Mouse (Mus musculus): ENCODE data around the gene Kcnq4. TPM values are rescaled to one million over a fixed set of nuclear protein-coding genes. Genes with fewer than 3 reads are reported as not detected.

The Kcnq4 gene
- total RNA-seq, 2 experiments from 2014 or later: 13.4 to 14.5 TPM

DNA sequence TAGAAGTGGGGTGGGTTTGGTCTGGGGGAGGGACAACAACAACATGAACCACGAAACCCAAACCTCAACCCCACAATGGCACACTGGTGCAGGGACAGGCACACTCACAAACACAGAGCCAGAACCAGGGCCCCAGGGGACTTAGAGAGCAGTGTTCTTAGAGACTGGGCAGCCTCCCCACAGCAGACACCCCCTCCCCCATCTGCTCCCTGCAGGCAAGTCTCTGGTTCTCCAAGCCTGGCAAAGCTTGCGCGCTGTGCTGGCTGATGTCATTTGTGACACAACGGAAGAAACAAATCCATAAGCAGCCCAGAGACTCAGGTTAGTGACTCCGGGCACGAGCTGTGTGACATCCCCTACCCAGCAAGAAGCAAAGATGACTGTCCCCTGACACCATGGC lies 7.1 kb downstream of the Kcnq4 start:
- DNase-seq: peak; percentile 69
- intact Hi-C loops (cut with DNase I): no loop called here
- Histone ChIP-seq H3K27ac (peak overlapping the region; percentile 12; the same call in 1 of the 2 replicates), H3K4me3 (no peak overlapping the region)
- TF ChIP-seq CTCF (IDR thresholded peaks at IDR 0.05): no peak

DNA sequence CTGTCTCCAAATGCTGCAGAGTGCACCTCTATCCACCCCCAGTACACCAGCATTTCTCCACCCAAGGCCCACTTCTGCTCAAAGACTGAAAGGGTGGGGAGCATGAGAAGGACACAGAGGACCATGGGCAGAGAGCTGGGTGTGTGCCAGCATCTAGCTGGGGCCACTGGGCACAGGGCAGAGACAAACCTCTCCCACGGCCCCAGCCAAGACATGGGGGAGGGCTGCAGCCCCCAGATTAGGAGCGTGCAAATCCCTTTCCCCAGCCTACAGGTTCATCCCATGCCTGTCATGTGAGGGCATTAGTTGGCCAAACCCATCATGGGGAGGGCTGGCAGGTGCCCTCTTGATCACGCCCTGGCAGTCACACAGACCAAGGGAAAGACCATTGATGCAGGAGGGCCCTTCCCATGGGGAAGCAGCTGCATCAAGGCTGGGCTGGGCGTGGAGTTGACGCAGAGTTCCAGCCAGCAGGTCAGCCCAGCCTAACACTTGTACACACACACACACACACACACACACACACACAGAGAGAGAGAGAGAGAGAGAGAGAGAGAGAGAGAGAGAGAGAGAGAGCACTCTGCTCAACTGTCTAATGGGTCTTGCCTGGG lies 14.3 kb downstream of the Kcnq4 start:
- TF ChIP-seq CTCF (IDR thresholded peaks at IDR 0.05): no peak
- no peak overlapping the region for H3K27ac ChIP-seq

DNA sequence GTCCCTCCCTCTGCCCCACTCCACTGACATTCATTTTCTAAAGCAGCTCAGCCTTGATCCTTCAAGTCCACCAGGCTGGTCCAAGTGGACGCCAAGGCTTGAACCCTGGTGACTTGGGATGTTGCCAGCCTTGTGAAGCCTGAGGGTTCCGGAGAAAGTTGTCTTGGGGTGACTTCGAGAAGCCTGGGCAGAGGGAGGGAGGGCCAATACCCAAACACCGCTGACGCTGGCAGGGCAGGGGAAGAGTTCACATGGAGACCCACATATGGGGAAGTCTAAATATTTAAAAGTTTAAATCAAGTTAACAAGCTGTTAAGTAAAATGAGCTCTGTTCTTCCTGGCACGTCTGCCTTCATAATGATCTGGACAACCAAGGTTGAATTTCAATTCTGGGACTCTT lies 15.7 kb downstream of the Kcnq4 start:
- Histone ChIP-seq H3K4me3 (no peak overlapping the region), H3K27ac (no peak overlapping the region)
- no peak for TF ChIP-seq CTCF (IDR thresholded peaks at IDR 0.05)
- intact Hi-C loops (cut with DNase I): no loop called here
- DNase-seq: no peak

More for the DNA sequence above, 14.3 kb downstream of the Kcnq4 start:
- no peak for DNase-seq
- no peak overlapping the region for H3K4me3 ChIP-seq
- intact Hi-C loops (cut with DNase I): no loop called here

DNA sequence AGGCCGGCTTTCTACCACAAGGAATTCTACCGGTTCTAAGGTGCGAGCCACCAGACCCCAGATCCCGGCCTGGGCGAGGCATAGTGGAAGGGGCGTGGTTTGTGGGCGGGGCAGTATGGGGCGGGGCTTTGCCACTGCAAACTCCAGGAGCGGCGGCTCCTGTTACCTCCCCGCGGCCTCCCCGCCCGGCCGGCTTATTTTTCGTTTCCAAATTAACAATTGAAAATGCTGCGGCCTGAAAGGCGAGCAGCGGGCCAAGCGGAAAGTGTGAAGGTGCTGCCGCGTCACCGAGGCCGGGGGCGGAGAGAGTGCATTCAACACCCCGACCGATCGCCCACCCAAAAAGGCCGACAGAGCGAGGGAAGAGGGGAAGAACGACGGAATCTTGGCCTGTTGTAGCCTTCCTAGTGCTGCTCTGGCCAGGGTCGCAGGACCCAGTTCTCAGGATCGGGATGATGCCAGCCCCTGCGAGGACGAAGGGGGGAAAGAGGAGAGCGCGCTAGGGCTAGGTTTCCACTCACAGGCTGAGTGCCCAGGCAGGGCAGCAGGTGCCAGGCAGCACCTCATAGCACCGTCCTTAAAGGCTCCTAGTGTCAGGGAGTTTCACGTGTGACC lies 17.3 kb downstream of the Kcnq4 start:
- TF ChIP-seq CTCF (IDR thresholded peaks at IDR 0.05): no peak
- peak; percentile 88 for DNase-seq
- peak overlapping the region; percentile 70 for H3K4me3 ChIP-seq
- peak overlapping the region; percentile 92 for H3K27ac ChIP-seq
- intact Hi-C loops (cut with DNase I): no loop called here

DNA sequence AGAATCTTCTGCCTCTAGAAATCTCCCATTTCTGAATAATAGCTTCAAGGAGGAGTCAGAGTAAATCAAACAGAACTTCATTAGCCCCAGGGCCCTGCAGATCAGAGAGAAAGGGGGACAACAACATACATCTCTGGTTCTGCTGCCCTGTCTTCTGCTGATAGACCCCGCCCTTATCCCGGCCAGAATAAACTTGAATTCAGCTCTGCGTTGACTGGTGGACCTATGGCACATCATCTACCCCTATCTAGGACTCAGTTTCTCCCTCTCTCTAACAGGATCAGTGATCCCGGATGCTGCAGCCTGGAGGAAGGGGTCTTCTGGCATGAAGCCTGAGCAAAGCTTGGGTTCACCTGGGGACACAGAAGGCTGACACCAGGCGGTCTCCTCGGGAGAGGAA lies 17.8 kb downstream of the Kcnq4 start:
- DNase-seq: no peak
- peak overlapping the region; percentile 70 for H3K4me3 ChIP-seq
- H3K27ac ChIP-seq: peak overlapping the region; percentile 92
- no peak for TF ChIP-seq CTCF (IDR thresholded peaks at IDR 0.05)
- intact Hi-C loops (cut with DNase I): no loop called here

DNA sequence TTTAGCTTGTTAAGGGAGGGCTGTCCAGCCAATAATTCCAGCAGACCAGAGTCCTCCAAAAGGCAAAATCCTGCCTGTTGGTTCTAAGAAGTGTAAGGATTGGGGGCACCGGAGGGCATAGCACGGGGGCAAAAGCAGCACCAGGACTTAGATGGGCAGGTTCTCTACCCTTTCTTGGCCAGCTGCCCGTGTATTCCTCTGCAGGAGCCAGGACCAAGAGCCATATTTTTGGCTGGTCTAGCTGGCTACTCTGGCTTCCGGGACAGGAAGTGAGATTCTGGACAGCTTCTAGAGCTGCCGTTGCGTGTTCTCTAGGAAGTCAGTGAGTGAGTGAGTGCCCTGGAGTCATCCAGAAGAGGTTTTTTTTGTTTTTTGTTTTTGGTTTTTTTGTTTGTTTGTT lies 18.3 kb downstream of the Kcnq4 start:
- Histone ChIP-seq H3K27ac (peak overlapping the region; percentile 92), H3K4me3 (no peak overlapping the region; the same call in 1 of the 2 replicates)
- peak; percentile 71 for DNase-seq
- TF ChIP-seq CTCF (IDR thresholded peaks at IDR 0.05): no peak
- intact Hi-C loops (cut with DNase I): no loop called here

DNA sequence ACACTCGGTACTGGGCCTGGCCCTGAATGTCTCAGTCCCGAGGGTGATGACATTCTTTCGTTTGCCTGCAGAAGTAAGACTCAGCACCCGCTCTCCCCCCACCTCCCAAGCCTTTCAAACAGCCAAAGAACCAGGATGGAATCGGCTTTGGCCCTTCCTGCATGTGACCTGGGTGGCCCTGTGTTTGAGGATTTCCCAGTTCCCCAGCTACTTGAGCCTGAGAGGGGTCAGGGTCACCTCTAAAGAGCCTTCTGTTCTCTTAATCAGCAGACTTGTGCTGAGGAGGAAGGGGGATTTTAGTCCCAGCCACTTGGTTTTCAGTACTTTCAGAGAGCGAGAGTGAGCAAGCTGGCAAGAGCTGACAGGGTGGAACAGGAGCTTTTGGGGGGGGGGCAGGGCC lies 19.0 kb downstream of the Kcnq4 start:
- DNase-seq: no peak
- Histone ChIP-seq H3K4me3 (no peak overlapping the region), H3K27ac (peak overlapping the region; percentile 92)
- intact Hi-C loops (cut with DNase I): no loop called here
- TF ChIP-seq CTCF (IDR thresholded peaks at IDR 0.05): no peak

DNA sequence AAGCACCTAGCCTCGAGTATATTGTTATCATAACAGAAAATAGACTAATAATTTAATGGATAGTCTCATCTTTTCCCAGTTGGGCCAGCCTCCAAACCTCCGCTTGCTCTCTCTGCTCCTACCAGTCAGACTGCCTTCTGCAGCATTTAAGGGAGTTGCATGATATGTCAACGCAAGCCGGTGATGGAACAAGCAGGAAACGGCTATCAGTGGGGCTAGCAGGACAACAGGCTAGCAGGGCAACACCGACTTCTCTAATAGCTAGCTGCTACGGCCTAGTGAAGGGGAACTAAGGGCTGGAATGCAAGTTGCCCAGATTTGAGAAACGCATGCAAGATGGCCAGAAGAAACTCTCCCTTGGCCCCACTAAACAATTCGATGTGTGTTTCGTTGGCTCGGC lies 20.6 kb downstream of the Kcnq4 start:
- H3K27ac ChIP-seq: peak overlapping the region; percentile 35; the same call in 1 of the 2 replicates
- H3K4me3 ChIP-seq: no peak overlapping the region
- no peak for DNase-seq
- TF ChIP-seq CTCF (IDR thresholded peaks at IDR 0.05): no peak
- intact Hi-C loops (cut with DNase I): no loop called here

DNA sequence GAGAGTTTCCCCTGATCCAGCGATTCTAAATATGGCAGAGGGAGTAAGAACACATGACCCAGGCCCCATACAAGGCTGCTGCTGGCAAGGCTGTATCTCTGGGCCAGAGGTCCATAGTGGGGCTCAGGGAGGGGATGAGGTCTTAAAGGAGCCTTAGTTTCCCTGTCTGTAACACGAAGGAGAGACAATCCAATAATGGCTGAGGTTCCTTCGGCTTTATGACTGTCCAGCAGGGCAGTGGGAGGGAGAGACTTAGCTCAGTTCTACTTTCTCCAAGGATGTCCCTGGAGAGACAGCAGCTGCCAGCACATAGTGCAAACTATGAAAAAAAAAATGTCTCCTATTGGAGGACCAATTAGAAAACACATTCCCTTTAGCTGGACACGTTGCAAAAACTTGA lies 22.2 kb downstream of the Kcnq4 start:
- peak; percentile 59 for DNase-seq
- intact Hi-C loops (cut with DNase I): no loop called here
- H3K27ac ChIP-seq: peak overlapping the region; percentile 70
- peak overlapping the region; percentile 45; the same call in 1 of the 2 replicates for H3K4me3 ChIP-seq
- TF ChIP-seq CTCF (IDR thresholded peaks at IDR 0.05): no peak

DNA sequence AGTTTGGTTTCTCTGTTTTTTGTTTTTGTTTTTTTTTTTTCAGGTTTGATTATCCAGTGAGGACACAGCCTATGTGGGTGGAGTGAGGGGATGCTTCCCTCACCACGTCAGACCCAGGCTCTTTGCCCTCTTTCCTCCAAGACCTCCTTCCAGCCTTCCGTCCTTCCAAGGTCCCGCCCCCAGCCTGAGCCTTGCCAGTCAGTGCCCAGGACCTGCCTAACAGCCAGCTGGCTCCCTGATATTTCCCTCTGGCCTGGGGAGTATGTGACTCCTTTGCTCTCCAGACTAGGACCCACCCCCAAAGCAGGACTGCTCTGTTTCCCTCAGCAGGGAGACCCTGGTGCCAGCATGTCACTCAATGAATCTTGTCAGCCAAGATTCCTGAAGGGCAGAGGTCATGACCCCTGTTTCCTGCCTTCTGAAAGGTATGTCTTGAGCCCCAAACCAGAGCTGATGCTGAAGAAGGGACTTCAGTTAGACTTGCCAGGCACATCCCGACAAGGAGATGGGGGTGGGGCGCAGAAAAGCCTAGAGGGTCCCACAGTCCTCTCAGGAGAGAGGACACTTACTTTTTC lies 22.8 kb downstream of the Kcnq4 start:
- intact Hi-C loops (cut with DNase I): no loop called here
- TF ChIP-seq CTCF (IDR thresholded peaks at IDR 0.05): no peak
- H3K27ac ChIP-seq: peak overlapping the region; percentile 70
- DNase-seq: peak; percentile 71
- peak overlapping the region; percentile 45 for H3K4me3 ChIP-seq

DNA sequence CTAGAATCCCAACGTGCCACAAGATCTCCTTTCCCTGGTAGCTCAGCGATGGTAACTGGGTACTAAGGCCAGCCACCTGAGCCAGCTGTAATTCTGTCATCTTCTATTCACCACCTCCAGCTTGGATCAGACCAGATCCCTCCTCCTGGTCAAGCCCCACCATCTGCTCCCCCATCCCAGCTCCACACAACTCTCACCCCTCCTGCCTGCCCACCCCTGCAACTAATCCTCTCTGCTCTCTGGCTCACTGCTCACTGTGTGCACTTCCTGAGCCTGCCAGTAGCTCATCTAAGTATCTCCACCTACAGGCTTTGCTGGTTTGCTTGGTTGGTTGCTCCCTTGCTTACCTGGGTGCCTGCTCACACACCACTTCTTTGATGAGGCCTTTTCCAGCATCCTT lies 26.8 kb downstream of the Kcnq4 start:
- DNase-seq: no peak
- Histone ChIP-seq H3K27ac (no peak overlapping the region), H3K4me3 (no peak overlapping the region)
- intact Hi-C loops (cut with DNase I): no loop called here
- no peak for TF ChIP-seq CTCF (IDR thresholded peaks at IDR 0.05)

DNA sequence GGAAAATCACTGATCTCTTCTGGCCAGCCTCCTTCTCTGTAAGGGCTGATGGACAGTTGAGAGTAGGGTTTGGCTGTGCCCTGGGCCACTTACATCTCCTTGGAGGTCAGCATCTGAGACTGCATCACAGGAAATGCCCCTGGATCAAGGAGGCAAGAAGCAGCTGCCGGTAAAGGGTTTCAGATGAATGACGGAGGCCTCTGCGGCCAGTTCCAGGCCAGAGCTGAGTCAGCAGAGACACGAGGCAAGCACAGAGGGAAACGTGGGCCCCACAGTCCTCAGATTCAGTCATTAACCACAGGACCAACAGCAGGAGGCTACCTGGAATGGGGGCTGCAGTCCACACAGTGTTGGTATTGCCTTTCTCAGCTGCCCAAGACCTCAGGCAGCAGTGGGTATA lies 29.3 kb downstream of the Kcnq4 start:
- intact Hi-C loops (cut with DNase I): no loop called here
- TF ChIP-seq CTCF (IDR thresholded peaks at IDR 0.05): no peak
- H3K4me3 ChIP-seq: no peak overlapping the region

DNA sequence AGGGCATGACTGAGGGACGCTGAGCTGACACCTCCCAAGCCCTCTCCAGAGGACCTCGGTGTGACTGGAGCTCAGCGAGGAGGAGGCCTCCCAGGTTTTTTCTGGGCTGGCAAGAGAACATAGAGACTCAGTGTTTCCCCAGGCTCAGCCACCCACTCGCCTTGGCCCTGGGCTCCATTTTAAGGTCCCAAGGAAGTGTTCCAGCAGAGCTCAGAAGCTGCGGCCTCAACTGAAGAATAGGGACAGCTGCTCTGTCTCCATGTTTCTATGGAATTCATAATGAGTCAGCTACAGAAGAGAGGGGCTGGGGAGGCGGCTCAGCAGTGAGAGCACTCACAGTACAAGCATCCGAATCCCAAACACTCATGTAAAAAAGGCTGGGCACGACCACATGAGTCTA lies 30.8 kb downstream of the Kcnq4 start:
- Histone ChIP-seq H3K4me3 (no peak overlapping the region), H3K27ac (no peak overlapping the region)
- TF ChIP-seq CTCF (IDR thresholded peaks at IDR 0.05): no peak
- intact Hi-C loops (cut with DNase I): no loop called here
- DNase-seq: no peak

More for the DNA sequence above, 29.3 kb downstream of the Kcnq4 start:
- H3K27ac ChIP-seq: no peak overlapping the region
- DNase-seq: no peak

Data from gastrocnemius, adult 2 months (tissue).